Mouse (Mus musculus): ENCODE measurements at regions not wholly inside any gene's neighbourhood (a gene's known extent, or its start where the extent isn't known, plus 50 kb on each side); places are given as distances from the start of the nearest gene placed in this dataset.

- DNase-seq (ENCODE audit: low read depth, low spot score), result no peak
- in situ Hi-C loops (cut with MboI; ENCODE audit: low sequenced_read_pairs in 2 of 2, unreplicated experiment in 2 of 2), result no loop called here
- H3K4me1 ChIP-seq (ENCODE audit: control insufficient read depth in 2 of 2, insufficient read depth in 2 of 2, low read length in 2 of 2, poor library complexity in 1 of 2), result no peaks in the 10 kb centered on the region
- H3K9ac ChIP-seq (ENCODE audit: insufficient read depth, low read depth, low read length, poor library complexity, severe bottlenecking), result no peak overlapping the region
- H3K27ac ChIP-seq (ENCODE audit: insufficient read depth, low read depth, low read length, poor library complexity, severe bottlenecking), result no peak overlapping the region
- TF ChIP-seq CHD2 (IDR thresholded peaks at IDR 0.05; ENCODE audit: low read depth, low read length) (no peak), ZC3H11A (IDR thresholded peaks at IDR 0.05; ENCODE audit: borderline replicate concordance, low read depth, low read length) (no peak), MAFK (IDR thresholded peaks at IDR 0.05; ENCODE audit: insufficient read depth, low read depth, low read length) (no peak)
- no peak overlapping the region for H3K4me3 ChIP-seq (ENCODE audit: insufficient read depth in 1 of 2, low read depth in 1 of 2, low read length in 2 of 2, poor library complexity in 1 of 2, severe bottlenecking in 1 of 2)
- no peaks in the 10 kb centered on the region for H3K9me3 ChIP-seq (ENCODE audit: control insufficient read depth, insufficient read depth, low read depth, low read length)
- no peaks in the 10 kb centered on the region for H3K36me3 ChIP-seq (ENCODE audit: control insufficient read depth, insufficient read depth, low read length, poor library complexity, severe bottlenecking)
These were observed 118.4 kb upstream of the Gnao1 start for GRCm38 (mm10) chr8:93691375-93691774.

- no peak for TF ChIP-seq ZC3H11A (IDR thresholded peaks at IDR 0.05; ENCODE audit: borderline replicate concordance, low read depth, low read length)
- TF ChIP-seq MAFK (IDR thresholded peaks at IDR 0.05; ENCODE audit: insufficient read depth, low read depth, low read length), result no peak
- TF ChIP-seq CHD2 (IDR thresholded peaks at IDR 0.05; ENCODE audit: low read depth, low read length), result no peak
- no peak for TF ChIP-seq ZNF384 (IDR thresholded peaks at IDR 0.05; ENCODE audit: low read depth, low read length)
- TF ChIP-seq HCFC1 (IDR thresholded peaks at IDR 0.05; ENCODE audit: borderline replicate concordance, insufficient read depth, low read length), result no peak
These were observed 117.9 kb upstream of the Gnao1 start for GRCm38 (mm10) chr8:93691826-93692225.

DNA sequence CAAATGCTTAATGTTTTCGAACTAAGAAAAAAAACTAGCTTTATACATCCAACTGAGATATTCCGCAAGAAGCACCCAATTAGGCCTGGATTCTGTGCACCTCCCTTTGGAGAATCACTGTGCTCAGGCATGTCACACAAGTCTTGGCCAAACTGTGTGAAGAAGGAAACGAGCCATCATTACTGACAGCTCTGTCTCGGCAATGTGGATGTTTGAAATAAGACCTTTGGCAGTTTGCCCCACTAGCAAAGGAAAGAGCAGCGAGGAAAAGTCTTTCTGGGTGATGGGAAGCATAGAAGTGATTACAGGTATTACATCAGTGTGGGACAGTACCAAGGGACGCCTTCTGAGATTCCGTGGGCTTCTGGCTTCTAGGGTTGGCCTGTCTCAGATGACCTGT, 112.6 kb upstream of the Gnao1 start:
- no peak for DNase-seq (ENCODE audit: low read depth, low spot score)
- H3K9ac ChIP-seq (ENCODE audit: insufficient read depth, low read depth, low read length, poor library complexity, severe bottlenecking), result no peak overlapping the region
- no peaks in the 10 kb centered on the region for H3K4me1 ChIP-seq (ENCODE audit: control insufficient read depth in 2 of 2, insufficient read depth in 2 of 2, low read length in 2 of 2, poor library complexity in 1 of 2)
- H3K4me3 ChIP-seq (ENCODE audit: insufficient read depth in 1 of 2, low read depth in 1 of 2, low read length in 2 of 2, poor library complexity in 1 of 2, severe bottlenecking in 1 of 2), result no peak overlapping the region
- H3K36me3 ChIP-seq (ENCODE audit: control insufficient read depth, insufficient read depth, low read length, poor library complexity, severe bottlenecking), result no peaks in the 10 kb centered on the region
- no peak overlapping the region for H3K27ac ChIP-seq (ENCODE audit: insufficient read depth, low read depth, low read length, poor library complexity, severe bottlenecking)
- no peak for TF ChIP-seq ZC3H11A (IDR thresholded peaks at IDR 0.05; ENCODE audit: borderline replicate concordance, low read depth, low read length)
- TF ChIP-seq ZNF384 (IDR thresholded peaks at IDR 0.05; ENCODE audit: low read depth, low read length), result no peak
- TF ChIP-seq MAFK (IDR thresholded peaks at IDR 0.05; ENCODE audit: insufficient read depth, low read depth, low read length), result no peak
- TF ChIP-seq CHD2 (IDR thresholded peaks at IDR 0.05; ENCODE audit: low read depth, low read length), result no peak
- no peak for TF ChIP-seq HCFC1 (IDR thresholded peaks at IDR 0.05; ENCODE audit: borderline replicate concordance, insufficient read depth, low read length)
- in situ Hi-C loops (cut with MboI; ENCODE audit: low sequenced_read_pairs in 2 of 2, unreplicated experiment in 2 of 2), result no loop called here
- H3K9me3 ChIP-seq (ENCODE audit: control insufficient read depth, insufficient read depth, low read depth, low read length), result no peaks in the 10 kb centered on the region

More at GRCm38 (mm10) chr8:93691826-93692225, 117.9 kb upstream of the Gnao1 start:
- H3K4me1 ChIP-seq (ENCODE audit: control insufficient read depth in 2 of 2, insufficient read depth in 2 of 2, low read length in 2 of 2, poor library complexity in 1 of 2), result no peaks in the 10 kb centered on the region
- no peak overlapping the region for H3K27ac ChIP-seq (ENCODE audit: insufficient read depth, low read depth, low read length, poor library complexity, severe bottlenecking)
- no peak overlapping the region for H3K9ac ChIP-seq (ENCODE audit: insufficient read depth, low read depth, low read length, poor library complexity, severe bottlenecking)
- in situ Hi-C loops (cut with MboI; ENCODE audit: low sequenced_read_pairs in 2 of 2, unreplicated experiment in 2 of 2), result no loop called here
- no peak overlapping the region for H3K4me3 ChIP-seq (ENCODE audit: insufficient read depth in 1 of 2, low read depth in 1 of 2, low read length in 2 of 2, poor library complexity in 1 of 2, severe bottlenecking in 1 of 2)
- DNase-seq (ENCODE audit: low read depth, low spot score), result no peak
- no peaks in the 10 kb centered on the region for H3K36me3 ChIP-seq (ENCODE audit: control insufficient read depth, insufficient read depth, low read length, poor library complexity, severe bottlenecking)
- H3K9me3 ChIP-seq (ENCODE audit: control insufficient read depth, insufficient read depth, low read depth, low read length), result no peaks in the 10 kb centered on the region

DNA sequence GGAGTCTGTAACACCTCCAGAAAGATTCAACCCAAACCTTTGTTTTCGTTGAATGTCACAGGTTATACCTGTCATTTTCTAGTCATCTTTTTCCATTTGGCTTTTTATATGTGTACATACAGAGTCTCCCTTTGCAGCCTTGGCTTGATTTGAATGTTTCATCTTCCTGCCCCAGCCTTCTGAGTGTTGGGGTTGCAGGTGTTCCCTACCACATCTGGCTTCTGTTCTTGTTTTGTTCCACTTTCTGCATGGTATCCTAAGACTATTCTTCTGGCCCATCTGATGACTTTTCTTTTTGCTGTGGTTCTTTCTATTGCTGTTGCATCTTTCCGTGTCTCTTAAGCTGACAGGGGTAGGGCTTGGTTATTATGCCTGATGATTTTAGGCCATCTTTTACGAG, 111.3 kb upstream of the Gnao1 start:
- no peak overlapping the region for H3K4me3 ChIP-seq (ENCODE audit: insufficient read depth in 1 of 2, low read depth in 1 of 2, low read length in 2 of 2, poor library complexity in 1 of 2, severe bottlenecking in 1 of 2)
- in situ Hi-C loops (cut with MboI; ENCODE audit: low sequenced_read_pairs in 2 of 2, unreplicated experiment in 2 of 2), result no loop called here
- no peaks in the 10 kb centered on the region for H3K36me3 ChIP-seq (ENCODE audit: control insufficient read depth, insufficient read depth, low read length, poor library complexity, severe bottlenecking)
- no peak overlapping the region for H3K9ac ChIP-seq (ENCODE audit: insufficient read depth, low read depth, low read length, poor library complexity, severe bottlenecking)
- no peaks in the 10 kb centered on the region for H3K9me3 ChIP-seq (ENCODE audit: control insufficient read depth, insufficient read depth, low read depth, low read length)
- no peak overlapping the region for H3K27ac ChIP-seq (ENCODE audit: insufficient read depth, low read depth, low read length, poor library complexity, severe bottlenecking)
- H3K4me1 ChIP-seq (ENCODE audit: control insufficient read depth in 2 of 2, insufficient read depth in 2 of 2, low read length in 2 of 2, poor library complexity in 1 of 2), result no peaks in the 10 kb centered on the region
- no peak for TF ChIP-seq CHD2 (IDR thresholded peaks at IDR 0.05; ENCODE audit: low read depth, low read length)
- no peak for TF ChIP-seq ZC3H11A (IDR thresholded peaks at IDR 0.05; ENCODE audit: borderline replicate concordance, low read depth, low read length)
- TF ChIP-seq HCFC1 (IDR thresholded peaks at IDR 0.05; ENCODE audit: borderline replicate concordance, insufficient read depth, low read length), result no peak
- no peak for TF ChIP-seq MAFK (IDR thresholded peaks at IDR 0.05; ENCODE audit: insufficient read depth, low read depth, low read length)
- TF ChIP-seq ZNF384 (IDR thresholded peaks at IDR 0.05; ENCODE audit: low read depth, low read length), result no peak
- no peak for DNase-seq (ENCODE audit: low read depth, low spot score)

DNA sequence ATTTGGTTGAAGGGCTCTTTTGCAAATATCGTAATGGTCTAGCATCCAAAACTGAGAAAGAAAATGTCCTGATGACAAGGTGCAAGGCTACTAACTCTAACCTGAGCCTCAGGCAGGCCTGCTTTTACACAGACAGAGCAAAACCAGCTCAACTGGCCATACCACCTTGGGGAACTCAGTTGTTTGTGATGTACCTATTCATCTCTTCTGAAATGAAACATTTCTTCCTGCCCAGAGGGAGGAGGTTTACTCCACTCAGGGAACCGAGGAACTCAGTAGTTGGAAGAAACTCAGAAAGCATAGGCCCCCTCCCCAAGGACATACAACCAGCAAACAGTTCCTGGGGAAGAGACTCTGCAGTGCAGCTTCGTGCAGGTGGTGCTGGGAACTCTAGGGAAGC, 108.4 kb upstream of the Gnao1 start:
- H3K4me3 ChIP-seq (ENCODE audit: insufficient read depth in 1 of 2, low read depth in 1 of 2, low read length in 2 of 2, poor library complexity in 1 of 2, severe bottlenecking in 1 of 2), result no peak overlapping the region
- H3K27ac ChIP-seq (ENCODE audit: insufficient read depth, low read depth, low read length, poor library complexity, severe bottlenecking), result no peak overlapping the region
- in situ Hi-C loops (cut with MboI; ENCODE audit: low sequenced_read_pairs in 2 of 2, unreplicated experiment in 2 of 2), result no loop called here
- no peaks in the 10 kb centered on the region for H3K36me3 ChIP-seq (ENCODE audit: control insufficient read depth, insufficient read depth, low read length, poor library complexity, severe bottlenecking)
- H3K9me3 ChIP-seq (ENCODE audit: control insufficient read depth, insufficient read depth, low read depth, low read length), result no peaks in the 10 kb centered on the region
- no peak overlapping the region for H3K9ac ChIP-seq (ENCODE audit: insufficient read depth, low read depth, low read length, poor library complexity, severe bottlenecking)
- DNase-seq (ENCODE audit: low read depth, low spot score), result no peak
- H3K4me1 ChIP-seq (ENCODE audit: control insufficient read depth in 2 of 2, insufficient read depth in 2 of 2, low read length in 2 of 2, poor library complexity in 1 of 2), result no peaks in the 10 kb centered on the region
- TF ChIP-seq ZC3H11A (IDR thresholded peaks at IDR 0.05; ENCODE audit: borderline replicate concordance, low read depth, low read length) (no peak), HCFC1 (IDR thresholded peaks at IDR 0.05; ENCODE audit: borderline replicate concordance, insufficient read depth, low read length) (no peak), ZNF384 (IDR thresholded peaks at IDR 0.05; ENCODE audit: low read depth, low read length) (no peak), CHD2 (IDR thresholded peaks at IDR 0.05; ENCODE audit: low read depth, low read length) (no peak), MAFK (IDR thresholded peaks at IDR 0.05; ENCODE audit: insufficient read depth, low read depth, low read length) (no peak)

Measured in ES-E14 (cell line).